Mouse (Mus musculus) heart, embryonic 12.5 days (tissue): ENCODE measurements around the gene Srgn. TPM values are rescaled to one million over a fixed set of nuclear protein-coding genes. Genes with fewer than 3 reads are reported as not detected.
A peak's percentile ranks its signal among the peaks of the same experiment; 100 is the strongest.
"Not testable (repeated sequence)": the region's sequence is repeated elsewhere in the genome, so short reads cannot be mapped to it uniquely, and the experiment has no call there.

Experiments used
- ATAC-seq: fragments of 200-750 bp; cut with Nextera tagmentation; 2 replicates; pipeline ENCODE4 v1.8.0; 2017; ENCODE audit warnings: moderate TSS enrichment, moderate library complexity; ENCODE audit not compliant: insufficient number of reproducible peaks, low FRiP score
- H3K27ac ChIP-seq: fragments of 300-500 bp; sonication (generic); 2 replicates; pipeline ENCODE4 v1.5.1; 2016; ENCODE audit warnings: mild to moderate bottlenecking, moderate library complexity; ENCODE audit not compliant: poor library complexity, severe bottlenecking
- H3K27me3 ChIP-seq: fragments of 300-500 bp; sonication (generic); replicated peaks from 2 replicates; pipeline ENCODE4 v1.6.1; 2016; ENCODE audit warnings: mild to moderate bottlenecking, moderate library complexity
- H3K36me3 ChIP-seq: fragments of 300-500 bp; sonication (generic); 2 replicates; pipeline ENCODE4 v1.6.1; 2016; ENCODE audit warnings: mild to moderate bottlenecking, moderate library complexity
- H3K4me1 ChIP-seq: fragments of 300-500 bp; sonication (generic); replicated peaks from 2 replicates; pipeline ENCODE4 v1.6.1; 2016; ENCODE audit warnings: mild to moderate bottlenecking
- H3K4me2 ChIP-seq: fragments of 300-500 bp; sonication (generic); 2 replicates; pipeline ENCODE4 v1.6.1; 2016; ENCODE audit warnings: mild to moderate bottlenecking, moderate library complexity
- H3K4me3 ChIP-seq: fragments of 300-500 bp; sonication (generic); 2 replicates; pipeline ENCODE4 v1.5.1; 2016; ENCODE audit warnings: mild to moderate bottlenecking
- H3K9ac ChIP-seq: fragments of 300-500 bp; sonication (generic); 2 replicates; pipeline ENCODE4 v1.6.1; 2016; ENCODE audit warnings: mild to moderate bottlenecking, moderate library complexity
- H3K9me3 ChIP-seq: fragments of 300-500 bp; sonication (generic); replicated peaks from 2 replicates; pipeline ENCODE4 v1.6.1; 2016; ENCODE audit warnings: mild to moderate bottlenecking, moderate library complexity
- WGBS: fragments of 180-500 bp; shearing (Covaris S2); methylation state at CpG from one replicate; pipeline ENCODE4 v1.1.7; 2016; 5-methylcytosine and 5-hydroxymethylcytosine counted together
- polyA plus RNA-seq: library from polyadenylated mRNA; unstranded; fragments of >200 nt; fragmentation: Nextera tagmentation; extraction: Ambion mirVana; gene quantifications from 2 replicates; pipeline ENCODE4 v1.2.1, GENCODE M21; 2016

Srgn gene
- polyA plus RNA-seq, 1 experiment from 2014 or later, result 6.0 TPM

DNA sequence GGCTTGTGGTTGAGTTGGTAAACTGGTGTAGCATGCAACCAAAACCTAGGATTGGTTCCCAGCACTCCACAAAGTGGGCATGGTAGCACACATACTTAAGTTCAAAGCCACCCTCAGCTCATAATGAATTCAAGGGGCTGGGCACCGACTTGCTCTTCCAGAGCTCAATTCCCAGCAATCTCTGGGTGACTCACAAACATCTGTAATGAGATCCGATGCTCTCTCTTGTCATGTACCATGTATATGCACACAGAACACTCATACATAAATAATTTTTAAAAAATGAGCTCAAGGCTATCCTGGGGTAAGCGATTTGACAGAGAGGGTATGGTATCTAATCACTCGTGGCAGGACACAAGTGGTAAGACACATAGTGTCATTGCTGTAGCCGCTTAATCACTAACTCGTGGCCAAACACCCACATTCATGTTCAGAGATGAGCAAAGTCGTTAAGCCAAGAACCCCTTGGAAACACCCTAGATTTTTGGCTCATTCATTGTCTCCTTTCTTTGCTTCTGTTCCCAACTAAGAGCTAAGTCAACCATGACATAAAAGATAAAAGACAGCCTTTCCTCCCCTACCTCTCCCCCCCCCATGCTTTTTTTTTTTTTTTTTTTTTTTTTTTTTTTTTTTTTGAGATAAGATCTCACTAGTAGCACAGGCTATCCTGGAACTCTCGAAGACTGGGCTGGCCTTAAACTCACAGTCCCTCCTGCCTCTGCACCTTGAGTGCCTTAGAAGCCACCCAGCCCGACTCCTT is 21.8 kb downstream of the Srgn start:
- Histone ChIP-seq H3K4me2 (no peak overlapping the region), H3K4me1 (peaks cover 12% of the 10 kb centered on the region; the same call in 1 of the 2 replicates), H3K9ac (no peak overlapping the region), H3K9me3 (no peaks in the 10 kb centered on the region), H3K4me3 (no peak overlapping the region), H3K27me3 (peaks cover 11% of the 10 kb centered on the region), H3K27ac (no peak overlapping the region), H3K36me3 (no peaks in the 10 kb centered on the region)
- WGBS, result 79% methylated on average over 9 of the region's 9 CpGs
- no peak for ATAC-seq

DNA sequence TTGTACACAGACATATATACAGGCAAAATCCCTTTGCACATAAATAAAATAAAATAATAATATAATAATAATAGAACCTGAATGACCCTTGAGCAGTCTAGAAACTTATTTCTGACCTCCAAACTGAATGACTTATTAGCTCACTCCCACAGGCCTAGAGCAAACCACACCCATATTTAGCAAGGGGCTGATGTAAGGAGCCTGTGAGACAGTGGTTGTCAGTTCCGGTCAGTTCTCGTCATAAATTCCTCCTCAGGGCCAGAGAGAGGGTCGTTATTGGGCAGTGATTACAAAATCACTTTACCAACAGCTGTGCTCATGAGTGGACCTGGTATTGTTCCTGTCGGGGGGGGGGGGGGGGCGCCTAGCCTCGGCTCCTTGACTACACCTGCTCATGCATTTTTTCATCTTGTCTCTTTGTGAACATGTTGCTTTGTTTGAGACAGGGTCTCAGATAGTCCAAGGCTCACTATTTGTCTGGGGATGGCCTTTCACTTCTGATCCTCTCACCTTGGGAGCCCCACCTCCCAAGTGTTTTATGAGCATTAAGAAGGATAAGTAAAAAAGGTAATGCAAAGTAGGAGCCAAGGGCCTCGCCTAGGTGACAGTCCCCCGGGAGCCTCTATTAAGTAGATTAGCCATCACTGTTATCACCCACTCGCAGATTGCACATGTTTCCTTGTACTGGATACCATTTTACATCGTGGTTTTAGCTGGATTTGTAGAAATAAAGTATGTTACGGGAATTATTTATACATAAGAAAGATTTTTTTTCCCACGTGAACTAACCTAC is 23.2 kb downstream of the Srgn start:
- H3K27me3 ChIP-seq, result peaks cover 2% of the 10 kb centered on the region
- no peak overlapping the region for H3K9ac ChIP-seq
- 66% methylated on average over 12 of the region's 12 CpGs for WGBS
- no peak overlapping the region for H3K4me2 ChIP-seq
- no peaks in the 10 kb centered on the region for H3K36me3 ChIP-seq
- no peak overlapping the region for H3K27ac ChIP-seq
- H3K4me3 ChIP-seq, result no peak overlapping the region
- ATAC-seq, result no peak
- H3K9me3 ChIP-seq, result no peaks in the 10 kb centered on the region
- H3K4me1 ChIP-seq, result peaks cover 12% of the 10 kb centered on the region; the same call in 1 of the 2 replicates

DNA sequence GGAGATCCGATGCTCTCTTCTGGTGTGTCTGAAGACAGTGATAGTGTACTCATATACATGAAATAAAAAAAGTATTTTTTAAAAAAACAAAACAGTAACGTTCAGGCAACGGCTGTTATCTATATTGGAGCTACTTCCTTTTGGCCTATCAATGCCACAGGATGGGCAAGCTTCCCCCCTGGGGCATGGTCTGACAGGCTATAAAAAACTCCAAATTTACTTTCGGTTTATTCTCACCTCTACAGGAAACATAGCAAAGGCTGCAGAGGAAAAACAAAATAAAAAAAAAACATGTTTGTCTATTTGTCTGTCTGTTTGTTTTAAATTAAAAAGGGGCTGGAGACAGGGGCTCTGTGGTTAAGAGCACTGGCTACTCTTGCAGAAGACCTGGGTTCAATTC is 23.9 kb downstream of the Srgn start:
- Histone ChIP-seq H3K4me3 (no peak overlapping the region), H3K4me1 (peaks cover 8% of the 10 kb centered on the region; the same call in 1 of the 2 replicates), H3K27ac (no peak overlapping the region), H3K36me3 (no peaks in the 10 kb centered on the region), H3K27me3 (no peaks in the 10 kb centered on the region; the same call in 1 of the 2 replicates), H3K9ac (no peak overlapping the region), H3K9me3 (no peaks in the 10 kb centered on the region), H3K4me2 (no peak overlapping the region)
- WGBS, result 50% methylated on average over 4 of the region's 4 CpGs
- ATAC-seq, result no peak

DNA sequence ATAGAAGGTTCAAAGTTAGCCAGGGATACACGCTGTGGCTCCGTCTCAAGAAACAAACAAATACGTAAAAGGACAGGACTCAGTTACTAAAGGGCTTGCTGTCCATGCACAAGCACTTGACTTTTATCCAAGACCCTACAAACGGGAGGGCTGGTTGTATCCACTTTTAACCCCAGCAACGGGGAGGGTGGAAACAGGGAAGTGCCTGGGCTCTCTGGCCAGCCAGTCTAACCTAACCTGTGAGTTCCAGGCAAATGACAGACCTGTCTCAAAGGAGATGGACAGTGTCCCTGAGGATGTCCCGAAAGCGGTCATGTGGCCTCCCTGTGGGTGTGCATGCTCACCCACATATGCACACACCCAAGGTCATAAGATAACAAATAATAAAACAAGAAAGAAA is 25.3 kb downstream of the Srgn start:
- H3K9me3 ChIP-seq, result no peaks in the 10 kb centered on the region
- ATAC-seq, result no peak
- H3K4me3 ChIP-seq, result no peak overlapping the region
- H3K4me2 ChIP-seq, result no peak overlapping the region
- no peak overlapping the region for H3K9ac ChIP-seq
- 71% methylated on average over 7 of the region's 7 CpGs for WGBS
- no peak overlapping the region for H3K27ac ChIP-seq
- no peaks in the 10 kb centered on the region for H3K36me3 ChIP-seq
- H3K27me3 ChIP-seq, result no peaks in the 10 kb centered on the region; the same call in 1 of the 2 replicates
- H3K4me1 ChIP-seq, result no peaks in the 10 kb centered on the region

DNA sequence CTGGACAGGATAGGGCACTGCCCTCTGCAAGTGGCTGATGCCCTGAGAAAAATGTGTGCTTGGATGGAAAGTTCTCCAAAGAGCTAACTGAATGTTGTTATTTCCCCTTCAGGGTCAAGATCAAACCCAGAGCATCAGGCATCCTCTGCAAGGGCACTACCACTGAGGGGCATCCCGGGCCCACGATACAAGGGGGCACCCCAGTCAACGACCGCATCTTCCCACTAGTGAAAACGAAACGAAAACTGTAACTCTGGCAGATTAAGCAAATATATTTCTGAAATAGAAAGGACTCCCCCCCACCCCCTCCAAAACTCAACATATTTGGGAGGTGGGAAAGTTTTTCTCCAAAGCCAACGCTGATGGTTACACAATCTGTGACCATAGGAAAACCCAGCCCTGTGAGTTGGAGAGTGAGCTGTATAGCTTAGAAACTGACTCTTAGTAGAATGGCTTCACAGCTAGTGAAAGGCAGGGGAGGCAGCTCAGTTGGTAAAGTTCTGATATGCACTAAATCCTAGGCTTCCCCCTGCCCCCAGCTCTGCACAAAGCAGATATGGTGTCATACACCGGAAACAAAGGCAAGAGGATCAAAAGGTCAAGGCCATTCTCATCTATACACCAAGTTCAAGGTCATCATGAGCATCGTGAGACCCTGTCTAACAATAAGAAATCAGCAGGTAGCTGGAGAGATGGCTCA is 26.2 kb downstream of the Srgn start:
- Histone ChIP-seq H3K9me3 (no peaks in the 10 kb centered on the region), H3K4me3 (no peak overlapping the region), H3K27me3 (no peaks in the 10 kb centered on the region; the same call in 1 of the 2 replicates), H3K4me2 (no peak overlapping the region), H3K9ac (no peak overlapping the region), H3K27ac (no peak overlapping the region), H3K4me1 (no peaks in the 10 kb centered on the region), H3K36me3 (no peaks in the 10 kb centered on the region)
- ATAC-seq, result no peak
- WGBS, result 84% methylated on average over 9 of the region's 9 CpGs

DNA sequence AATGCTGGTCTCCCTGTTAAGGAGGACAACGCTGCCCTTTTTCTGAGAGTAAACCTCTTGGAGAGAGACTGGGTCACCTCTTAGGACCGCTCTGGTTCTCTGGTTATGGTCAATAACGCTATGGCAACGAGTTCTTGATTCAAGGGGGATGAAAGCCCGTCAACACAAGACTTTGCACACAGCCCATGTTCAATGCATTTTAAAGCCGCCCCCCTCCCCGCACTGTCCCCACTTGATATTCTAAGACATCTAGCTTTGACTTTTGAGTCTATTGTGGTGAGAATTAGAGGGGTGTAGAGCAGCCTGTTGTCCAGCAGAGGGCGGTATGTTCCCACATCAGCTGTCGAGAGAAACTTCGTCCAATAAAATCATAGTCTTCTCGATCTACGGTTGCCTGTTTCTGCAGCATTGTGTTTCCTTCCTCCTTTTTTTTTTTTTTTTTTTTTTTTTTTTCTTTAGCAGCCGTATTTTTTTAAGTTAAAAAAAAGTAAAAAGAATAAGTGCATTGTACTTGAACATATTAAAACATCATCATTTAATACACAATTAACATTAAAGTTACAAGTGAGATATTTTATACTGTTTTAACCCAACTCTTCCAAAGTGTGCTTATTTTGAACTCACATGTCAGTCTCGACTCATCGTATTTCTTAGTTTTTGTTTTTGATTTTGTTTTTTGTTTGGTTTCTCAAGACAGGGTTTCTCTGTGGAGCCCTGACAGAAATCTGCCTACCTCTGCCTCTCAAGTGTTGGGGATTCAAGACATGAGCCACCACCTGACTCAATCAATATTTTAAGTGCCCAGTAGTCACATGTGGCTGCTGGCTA is 26.9 kb downstream of the Srgn start:
- ATAC-seq, result no peak
- 24% methylated on average over 15 of the region's 15 CpGs for WGBS
- no peak overlapping the region for H3K4me2 ChIP-seq

DNA sequence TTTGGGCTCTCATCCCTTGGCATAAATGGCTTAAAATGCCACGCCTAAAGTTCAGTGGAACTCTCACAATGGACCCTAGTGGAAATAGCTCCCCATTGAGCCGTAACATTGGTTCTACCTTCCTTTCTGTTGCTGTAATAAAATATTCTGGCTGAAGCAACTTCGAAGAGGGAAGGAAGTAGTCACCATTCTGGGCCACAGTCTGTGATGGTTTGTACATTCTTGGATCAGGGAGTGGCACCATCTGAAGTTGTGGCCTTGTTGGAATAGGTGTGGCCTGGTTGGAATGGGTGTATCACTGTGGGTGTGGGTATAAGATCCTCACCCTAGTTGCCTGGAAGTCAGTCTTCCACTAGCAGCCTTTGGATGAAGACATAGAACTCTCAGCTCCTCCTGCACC is 35.6 kb downstream of the Srgn start:
- not testable (repeated sequence) for H3K4me3 ChIP-seq, H3K4me1 ChIP-seq, H3K36me3 ChIP-seq, H3K9ac ChIP-seq, H3K27ac ChIP-seq, H3K4me2 ChIP-seq, H3K9me3 ChIP-seq, ATAC-seq, H3K27me3 ChIP-seq
- 79% methylated on average over 3 of the region's 3 CpGs for WGBS

More for the DNA sequence above, 26.9 kb downstream of the Srgn start:
- Histone ChIP-seq H3K4me1 (no peaks in the 10 kb centered on the region), H3K9me3 (no peaks in the 10 kb centered on the region), H3K9ac (no peak overlapping the region), H3K27me3 (no peaks in the 10 kb centered on the region), H3K36me3 (no peaks in the 10 kb centered on the region), H3K4me3 (no peak overlapping the region), H3K27ac (no peak overlapping the region)

DNA sequence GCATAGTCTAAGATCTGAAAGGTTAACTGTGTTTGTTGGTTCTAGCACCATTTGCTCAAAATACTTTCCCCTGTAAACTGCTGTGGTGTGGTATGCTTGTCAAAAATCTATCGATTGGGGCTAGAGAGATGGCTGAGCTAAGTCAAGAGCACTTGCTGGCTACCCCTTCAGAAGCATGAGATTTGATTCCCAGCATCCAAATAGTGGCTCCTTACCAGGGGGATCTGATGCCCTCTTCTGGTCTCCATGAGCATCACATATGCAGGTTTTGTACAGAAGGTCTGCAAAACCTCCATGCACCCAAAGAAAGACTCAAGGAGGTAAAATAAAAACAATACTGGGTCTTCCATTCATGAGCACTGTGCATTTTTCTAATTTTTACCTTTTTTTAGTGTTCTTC is 39.0 kb downstream of the Srgn start:
- Histone ChIP-seq H3K27ac (no peak overlapping the region), H3K27me3 (no peaks in the 10 kb centered on the region), H3K4me2 (no peak overlapping the region), H3K4me3 (no peak overlapping the region), H3K9ac (no peak overlapping the region), H3K36me3 (no peaks in the 10 kb centered on the region), H3K9me3 (no peaks in the 10 kb centered on the region), H3K4me1 (peaks cover 5% of the 10 kb centered on the region)
- WGBS, result 21% methylated on average over 1 of the region's 1 CpGs
- no peak for ATAC-seq

DNA sequence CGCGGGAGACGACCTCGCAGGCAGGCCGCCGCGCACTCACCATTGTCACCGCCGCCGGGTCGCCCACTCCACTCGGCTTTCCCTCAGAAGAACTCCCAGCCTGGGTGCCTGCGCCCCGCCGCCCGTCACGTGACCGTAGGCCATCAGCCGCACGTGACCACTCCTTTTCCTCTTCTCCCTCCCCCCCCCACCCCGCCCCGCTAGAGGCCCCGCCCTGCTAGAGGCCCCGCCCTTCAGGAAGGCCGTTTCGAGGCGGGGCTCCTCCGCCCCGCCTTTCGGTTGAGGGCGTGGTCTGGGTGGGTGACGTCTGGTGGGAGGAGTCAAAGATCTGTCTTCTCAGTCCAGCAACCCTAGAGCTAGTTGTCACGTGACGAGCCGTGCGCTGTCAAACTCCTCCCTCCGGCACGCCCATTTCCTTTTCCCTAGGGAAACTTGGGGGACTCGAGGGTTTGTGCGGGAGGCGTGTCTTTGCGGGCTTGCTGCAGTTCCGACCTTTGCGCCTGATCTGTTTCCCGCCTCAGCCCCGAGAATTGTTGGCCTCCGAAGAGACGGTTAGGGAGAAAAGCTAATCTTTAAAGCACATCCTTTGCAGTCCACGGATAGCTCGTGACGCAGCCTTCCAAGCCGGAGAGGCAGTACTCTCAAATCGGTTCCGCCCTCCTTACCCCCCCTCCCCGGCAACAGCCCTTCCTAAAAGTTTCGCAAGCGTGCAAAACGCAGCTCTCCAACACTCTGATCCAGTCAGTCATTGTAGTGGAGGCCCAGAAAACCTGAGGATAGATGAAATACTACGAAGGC is 40.4 kb downstream of the Srgn start, which contains the start of gene Vps26a:
Gene Vps26a (minus strand): TSS at position 188 of the 798 bp plus-strand sequence.
- peak within 1 kb of the TSS; percentile 93 for H3K9ac ChIP-seq
- H3K36me3 ChIP-seq, result no peaks in the 10 kb centered on the region
- peak; percentile 95 for ATAC-seq
- under 1% methylated on average over 57 of the region's 59 CpGs for WGBS
- peak within 1 kb of the TSS; percentile 87 for H3K4me2 ChIP-seq
- H3K4me1 ChIP-seq, result peaks cover 5% of the 10 kb centered on the region
- H3K4me3 ChIP-seq, result peak within 1 kb of the TSS; percentile 89
- no peaks in the 10 kb centered on the region for H3K27me3 ChIP-seq
- peak within 1 kb of the TSS; percentile 80 for H3K27ac ChIP-seq
- H3K9me3 ChIP-seq, result no peaks in the 10 kb centered on the region
